Mouse (Mus musculus) thymus, adult 2 months (tissue): ENCODE data around the gene Spi1.

Source experiments
- CTCF ChIP-seq: fragments of 200-500 bp; IDR thresholded peaks from 2 replicates; pipeline ENCODE4 v1.5.1; 2012; ENCODE audit warnings: mild to moderate bottlenecking, control low read depth, low read length, moderate library complexity, borderline replicate concordance; ENCODE audit not compliant: control insufficient read depth, poor library complexity, insufficient read depth; ENCODE audit errors: extremely low read depth
- POLR2A ChIP-seq: fragments of 200-500 bp; IDR thresholded peaks from 2 replicates; pipeline ENCODE4 v1.6.1; 2012; ENCODE audit warnings: mild to moderate bottlenecking, low read length, control low read depth, moderate library complexity; ENCODE audit not compliant: control insufficient read depth, poor library complexity, insufficient read depth; ENCODE audit errors: extremely low read depth

- TF ChIP-seq CTCF (no peak), POLR2A (no peak)
These were observed 55.3 kb downstream of the Spi1 start for GRCm38 (mm10) chr2:91137481-91137880.
